Mouse (Mus musculus): ENCODE results near the gene Ltf. TPM values are rescaled to one million over a fixed set of nuclear protein-coding genes. Genes with fewer than 3 reads are reported as not detected.

Ltf gene
- total and polyA plus RNA-seq, 3 experiments = 0.11 TPM; not detected in 2

- H3K27me3 ChIP-seq (ENCODE audit: control insufficient read depth in 1 of 2, insufficient read depth in 2 of 2, low read length in 2 of 2) = no peaks in the 10 kb centered on the region
- H3K4me1 ChIP-seq (ENCODE audit: control insufficient read depth in 1 of 2, insufficient read depth in 2 of 2, low read length in 2 of 2) = peaks cover 0 to 12% of the 10 kb centered on the region in 2 experiments; a peak in 2 of 4 replicates
- H3K27ac ChIP-seq (ENCODE audit: control insufficient read depth, low read depth, low read length) = no peak overlapping the region
- H3K9me3 ChIP-seq (replicated peaks; ENCODE audit: insufficient read depth, low read length) = no peaks in the 10 kb centered on the region
- H3K9ac ChIP-seq (ENCODE audit: control insufficient read depth, low read depth, low read length, poor library complexity, severe bottlenecking) = no peak overlapping the region
- peak; percentile 60 for DNase-seq (ENCODE audit: low read depth, low spot score)
- no peaks in the 10 kb centered on the region for H3K79me2 ChIP-seq (ENCODE audit: control insufficient read depth, insufficient read depth, low read length, poor library complexity)
- no peak for TF ChIP-seq E2F4 (IDR thresholded peaks at IDR 0.05; ENCODE audit: borderline replicate concordance, low read depth, low read length)
- 0 out of 2 replicates have a peak, but pooled peaks have one; percentile 29 for TF ChIP-seq MAX (IDR thresholded peaks at IDR 0.05; ENCODE audit: low read length)
- no peak for TF ChIP-seq SIN3A (IDR thresholded peaks at IDR 0.05; ENCODE audit: low read length)
- peak; percentile 30 for TF ChIP-seq TAL1 (IDR thresholded peaks at IDR 0.05; ENCODE audit: low read length)
- TF ChIP-seq USF1 (IDR thresholded peaks at IDR 0.05; ENCODE audit: low read depth, low read length) = no peak
- TF ChIP-seq MYC (IDR thresholded peaks at IDR 0.05; ENCODE audit: low read depth, low read length) = 0 out of 2 replicates have a peak, but pooled peaks have one; percentile 30
- peak; percentile 18 to 20; a peak in 2 of 4 replicates for TF ChIP-seq EP300 (IDR thresholded peaks at IDR 0.05; ENCODE audit: low read depth in 1 of 2, low read length in 2 of 2)
- TF ChIP-seq GATA1 (IDR thresholded peaks at IDR 0.05; ENCODE audit: low read depth, low read length) = peak; percentile 32; the same call in 1 of the 2 replicates
- TF ChIP-seq RAD21 (IDR thresholded peaks at IDR 0.05; ENCODE audit: low read depth, low read length) = no peak
- no peak overlapping the region for H3K4me3 ChIP-seq (ENCODE audit: control insufficient read depth in 1 of 2, insufficient read depth in 1 of 2, low read depth in 2 of 2, low read length in 2 of 2)
- H3K36me3 ChIP-seq (ENCODE audit: control insufficient read depth in 1 of 2, insufficient read depth in 2 of 2, low read length in 2 of 2) = no peaks in the 10 kb centered on the region
These were observed 7.7 kb downstream of the Ltf start for GRCm38 (mm10) chr9:111026791-111027190.

GRCm38 (mm10) chr9:111033717-111034116 is 14.6 kb downstream of the Ltf start:
- no peaks in the 10 kb centered on the region for H3K9me3 ChIP-seq (replicated peaks; ENCODE audit: insufficient read depth, low read length)
- TF ChIP-seq SMC3 (IDR thresholded peaks at IDR 0.05; ENCODE audit: low read depth, low read length) (no peak), RAD21 (IDR thresholded peaks at IDR 0.05; ENCODE audit: low read depth, low read length) (no peak), ZMIZ1 (IDR thresholded peaks at IDR 0.05; ENCODE audit: low read depth, low read length) (no peak)
- no peak for DNase-seq (ENCODE audit: low read depth, low spot score)
- H3K27me3 ChIP-seq (ENCODE audit: control insufficient read depth in 1 of 2, insufficient read depth in 2 of 2, low read length in 2 of 2) = no peaks in the 10 kb centered on the region
- no peak overlapping the region for H3K9ac ChIP-seq (ENCODE audit: control insufficient read depth, low read depth, low read length, poor library complexity, severe bottlenecking)
- no peak overlapping the region for H3K27ac ChIP-seq (ENCODE audit: control insufficient read depth, low read depth, low read length)
- H3K36me3 ChIP-seq (ENCODE audit: control insufficient read depth in 1 of 2, insufficient read depth in 2 of 2, low read length in 2 of 2) = no peaks in the 10 kb centered on the region
- no peak overlapping the region for H3K4me3 ChIP-seq (ENCODE audit: control insufficient read depth in 1 of 2, insufficient read depth in 1 of 2, low read depth in 2 of 2, low read length in 2 of 2)
- no peaks in the 10 kb centered on the region for H3K79me2 ChIP-seq (ENCODE audit: control insufficient read depth, insufficient read depth, low read length, poor library complexity)
- H3K4me1 ChIP-seq (ENCODE audit: control insufficient read depth in 1 of 2, insufficient read depth in 2 of 2, low read length in 2 of 2) = no peaks in the 10 kb centered on the region

- DNase-seq (ENCODE audit: low read depth, low spot score) = no peak
- Histone ChIP-seq H3K9ac (ENCODE audit: control insufficient read depth, low read depth, low read length, poor library complexity, severe bottlenecking) (no peak overlapping the region), H3K4me1 (ENCODE audit: control insufficient read depth in 1 of 2, insufficient read depth in 2 of 2, low read length in 2 of 2) (no peaks in the 10 kb centered on the region), H3K9me3 (replicated peaks; ENCODE audit: insufficient read depth, low read length) (no peaks in the 10 kb centered on the region), H3K27ac (ENCODE audit: control insufficient read depth, low read depth, low read length) (no peak overlapping the region), H3K36me3 (ENCODE audit: control insufficient read depth in 1 of 2, insufficient read depth in 2 of 2, low read length in 2 of 2) (no peaks in the 10 kb centered on the region), H3K27me3 (ENCODE audit: control insufficient read depth in 1 of 2, insufficient read depth in 2 of 2, low read length in 2 of 2) (no peaks in the 10 kb centered on the region), H3K79me2 (ENCODE audit: control insufficient read depth, insufficient read depth, low read length, poor library complexity) (no peaks in the 10 kb centered on the region), H3K4me3 (ENCODE audit: control insufficient read depth in 1 of 2, insufficient read depth in 1 of 2, low read depth in 2 of 2, low read length in 2 of 2) (no peak overlapping the region)
- TF ChIP-seq POLR2A (IDR thresholded peaks at IDR 0.05; ENCODE audit: control insufficient read depth in 1 of 2, insufficient read depth in 1 of 2, low read depth in 1 of 2, low read length in 2 of 2, poor library complexity in 1 of 2) (no peak), ETS1 (IDR thresholded peaks at IDR 0.05; ENCODE audit: low read depth, low read length) (no peak), TBP (IDR thresholded peaks at IDR 0.05; ENCODE audit: low read depth, low read length) (no peak), CHD2 (IDR thresholded peaks at IDR 0.05; ENCODE audit: low read length) (no peak), MXI1 (IDR thresholded peaks at IDR 0.05; ENCODE audit: low read depth, low read length) (no peak), RCOR1 (IDR thresholded peaks at IDR 0.05; ENCODE audit: low read depth, low read length) (no peak), MAFK (IDR thresholded peaks at IDR 0.05; ENCODE audit: borderline replicate concordance, low read depth, low read length) (no peak), NRF1 (IDR thresholded peaks at IDR 0.05; ENCODE audit: insufficient read depth, low read depth, low read length, poor library complexity, severe bottlenecking) (no peak), UBTF (IDR thresholded peaks at IDR 0.05; ENCODE audit: borderline replicate concordance, insufficient read depth, low read depth, low read length) (no peak), E2F4 (IDR thresholded peaks at IDR 0.05; ENCODE audit: borderline replicate concordance, low read depth, low read length) (no peak), ZMIZ1 (IDR thresholded peaks at IDR 0.05; ENCODE audit: low read depth, low read length) (no peak)
These were observed 20.9 kb downstream of the Ltf start for GRCm38 (mm10) chr9:111039966-111040365.

All from MEL (cell line).